Mouse (Mus musculus): Measurements from ENCODE around the gene Omp.

Gene Omp

GRCm38 (mm10) chr7:98148721-98149407 is 3.6 kb upstream of the Omp start:
- in situ Hi-C loops (cut with MboI; ENCODE audit: low pct_unique_long_range_greater_than_20kb in 1 of 2, low sequenced_read_pairs in 2 of 2, unreplicated experiment in 1 of 2), result no loop called here

- in situ Hi-C loops (cut with MboI; ENCODE audit: low pct_unique_long_range_greater_than_20kb in 1 of 2, low sequenced_read_pairs in 2 of 2, unreplicated experiment in 1 of 2), result no loop called here
Observed at GRCm38 (mm10) chr7:98147766-98148165, 2.5 kb upstream of the Omp start.

GRCm38 (mm10) chr7:98146447-98146845 is 1.1 kb upstream of the Omp start:
- in situ Hi-C loops (cut with MboI; ENCODE audit: low pct_unique_long_range_greater_than_20kb in 1 of 2, low sequenced_read_pairs in 2 of 2, unreplicated experiment in 1 of 2), result no loop called here

- in situ Hi-C loops (cut with MboI; ENCODE audit: low pct_unique_long_range_greater_than_20kb in 1 of 2, low sequenced_read_pairs in 2 of 2, unreplicated experiment in 1 of 2), result no loop called here
Observed at GRCm38 (mm10) chr7:98145842-98146446, 642 bp upstream of the Omp start.

GRCm38 (mm10) chr7:98142648-98143047 is 2.7 kb downstream of the Omp start:
- in situ Hi-C loops (cut with MboI; ENCODE audit: low pct_unique_long_range_greater_than_20kb in 1 of 2, low sequenced_read_pairs in 2 of 2, unreplicated experiment in 1 of 2), result no loop called here

- in situ Hi-C loops (cut with MboI; ENCODE audit: low pct_unique_long_range_greater_than_20kb in 1 of 2, low sequenced_read_pairs in 2 of 2, unreplicated experiment in 1 of 2), result no loop called here
Observed at GRCm38 (mm10) chr7:98142247-98142646, 3.1 kb downstream of the Omp start.

- in situ Hi-C loops (cut with MboI; ENCODE audit: low pct_unique_long_range_greater_than_20kb in 1 of 2, low sequenced_read_pairs in 2 of 2, unreplicated experiment in 1 of 2), result no loop called here
Observed at GRCm38 (mm10) chr7:98141206-98141605, 4.1 kb downstream of the Omp start.

- in situ Hi-C loops (cut with MboI; ENCODE audit: low pct_unique_long_range_greater_than_20kb in 1 of 2, low sequenced_read_pairs in 2 of 2, unreplicated experiment in 1 of 2), result no loop called here
Observed at GRCm38 (mm10) chr7:98140597-98140996, 4.7 kb downstream of the Omp start.

GRCm38 (mm10) chr7:98139216-98139615 is 6.1 kb downstream of the Omp start:
- in situ Hi-C loops (cut with MboI; ENCODE audit: low pct_unique_long_range_greater_than_20kb in 1 of 2, low sequenced_read_pairs in 2 of 2, unreplicated experiment in 1 of 2), result no loop called here

- in situ Hi-C loops (cut with MboI; ENCODE audit: low pct_unique_long_range_greater_than_20kb in 1 of 2, low sequenced_read_pairs in 2 of 2, unreplicated experiment in 1 of 2), result no loop called here
Observed at GRCm38 (mm10) chr7:98137995-98138394, 7.3 kb downstream of the Omp start.

- in situ Hi-C loops (cut with MboI; ENCODE audit: low pct_unique_long_range_greater_than_20kb in 1 of 2, low sequenced_read_pairs in 2 of 2, unreplicated experiment in 1 of 2), result no loop called here
Observed at GRCm38 (mm10) chr7:98137583-98137982, 7.7 kb downstream of the Omp start.

- in situ Hi-C loops (cut with MboI; ENCODE audit: low pct_unique_long_range_greater_than_20kb in 1 of 2, low sequenced_read_pairs in 2 of 2, unreplicated experiment in 1 of 2), result no loop called here
Observed at GRCm38 (mm10) chr7:98131751-98132150, 13.6 kb downstream of the Omp start.

- in situ Hi-C loops (cut with MboI; ENCODE audit: low pct_unique_long_range_greater_than_20kb in 1 of 2, low sequenced_read_pairs in 2 of 2, unreplicated experiment in 1 of 2), result loop anchor here in 1 of 2 experiments (10.0 kb wide), 1 partner anchor 381 kb away; no protein-coding TSS in a partner anchor
Observed at GRCm38 (mm10) chr7:98125473-98125872, 19.8 kb downstream of the Omp start.

- in situ Hi-C loops (cut with MboI; ENCODE audit: low pct_unique_long_range_greater_than_20kb in 1 of 2, low sequenced_read_pairs in 2 of 2, unreplicated experiment in 1 of 2), result loop anchor here (5.0 to 25.0 kb wide), 3 partner anchors 137 to 387 kb away; partner anchors contain the start of gene Aqp11 (in 1 of the 2)
Observed at GRCm38 (mm10) chr7:98124701-98125100, 20.6 kb downstream of the Omp start.

GRCm38 (mm10) chr7:98121673-98122072 is 23.6 kb downstream of the Omp start:
- in situ Hi-C loops (cut with MboI; ENCODE audit: low pct_unique_long_range_greater_than_20kb in 1 of 2, low sequenced_read_pairs in 2 of 2, unreplicated experiment in 1 of 2), result loop anchor here (5.0 to 25.0 kb wide), 3 partner anchors 134 to 384 kb away; partner anchors contain the start of gene Aqp11 (in 1 of the 2)

GRCm38 (mm10) chr7:98121241-98121640 is 24.1 kb downstream of the Omp start:
- in situ Hi-C loops (cut with MboI; ENCODE audit: low pct_unique_long_range_greater_than_20kb in 1 of 2, low sequenced_read_pairs in 2 of 2, unreplicated experiment in 1 of 2), result loop anchor here (5.0 to 25.0 kb wide), 3 partner anchors 134 to 384 kb away; partner anchors contain the start of gene Aqp11 (in 1 of the 2)

GRCm38 (mm10) chr7:98120325-98120724 is 25.0 kb downstream of the Omp start:
- in situ Hi-C loops (cut with MboI; ENCODE audit: low pct_unique_long_range_greater_than_20kb in 1 of 2, low sequenced_read_pairs in 2 of 2, unreplicated experiment in 1 of 2), result loop anchor here (5.0 to 25.0 kb wide), 3 partner anchors 133 to 383 kb away; partner anchors contain the start of gene Aqp11 (in 1 of the 2)

GRCm38 (mm10) chr7:98119961-98120232 is 25.4 kb downstream of the Omp start:
- in situ Hi-C loops (cut with MboI; ENCODE audit: low pct_unique_long_range_greater_than_20kb in 1 of 2, low sequenced_read_pairs in 2 of 2, unreplicated experiment in 1 of 2), result loop anchor here (5.0 to 25.0 kb wide), 5 partner anchors 48 to 383 kb away; partner anchors contain the start of gene Aqp11 (in 1 of the 2)

GRCm38 (mm10) chr7:98119179-98119960 is 25.9 kb downstream of the Omp start, which contains the start of gene Myo7a:
TSS of gene Myo7a (minus strand) at chr7:98119524.
- in situ Hi-C loops (cut with MboI; ENCODE audit: low pct_unique_long_range_greater_than_20kb in 1 of 2, low sequenced_read_pairs in 2 of 2, unreplicated experiment in 1 of 2), result loop anchor here (5.0 to 25.0 kb wide), 3 partner anchors 47 to 382 kb away; partner anchors contain the start of gene Aqp11 (in 1 of the 2)

Data from mouse embryonic stem cell (cell line).